Mouse (Mus musculus) thymus, adult 2 months (tissue): ENCODE results near the gene Ano10.

ENCODE experiments used
- CTCF ChIP-seq: fragments of 200-500 bp; IDR thresholded peaks from 2 replicates; pipeline ENCODE4 v1.5.1; 2012; ENCODE audit warnings: mild to moderate bottlenecking, control low read depth, low read length, moderate library complexity, borderline replicate concordance; ENCODE audit not compliant: control insufficient read depth, poor library complexity, insufficient read depth; ENCODE audit errors: extremely low read depth
- POLR2A ChIP-seq: fragments of 200-500 bp; IDR thresholded peaks from 2 replicates; pipeline ENCODE4 v1.6.1; 2012; ENCODE audit warnings: mild to moderate bottlenecking, low read length, control low read depth, moderate library complexity; ENCODE audit not compliant: control insufficient read depth, poor library complexity, insufficient read depth; ENCODE audit errors: extremely low read depth

DNA sequence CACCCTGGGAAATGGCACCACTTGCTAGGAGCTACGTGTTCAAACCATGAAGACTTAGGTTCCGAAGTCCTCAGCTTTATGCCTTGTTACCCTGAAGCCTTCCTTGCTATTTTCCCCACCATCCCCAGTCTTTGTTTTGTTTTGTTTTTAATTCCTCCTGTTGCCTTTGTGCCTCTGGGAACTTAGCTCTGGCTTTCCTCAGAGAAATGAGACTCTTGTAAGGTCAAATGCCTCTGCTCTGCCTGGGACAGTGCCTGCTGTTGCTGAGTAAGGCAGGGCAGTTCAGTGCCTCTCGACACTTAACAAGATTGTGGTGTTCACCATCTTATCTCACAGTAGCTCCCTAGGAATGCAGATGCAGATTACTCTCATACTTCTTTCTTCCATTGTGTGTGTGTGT is 140.8 kb downstream of the Ano10 start:
- TF ChIP-seq CTCF (no peak), POLR2A (no peak)
